Mouse (Mus musculus): ENCODE measurements around the gene Retreg1.

Gene Retreg1

GRCm38 (mm10) chr15:25830426-25830825 is 12.6 kb upstream of the Retreg1 start:
- no peak for DNase-seq (ENCODE audit: low spot score in 2 of 2)

- DNase-seq (ENCODE audit: low spot score in 2 of 2) = no peak
These were observed 8.7 kb upstream of the Retreg1 start for GRCm38 (mm10) chr15:25834282-25834681.

GRCm38 (mm10) chr15:25834920-25835674 is 7.9 kb upstream of the Retreg1 start:
- DNase-seq (ENCODE audit: low spot score in 2 of 2) = no peak

- DNase-seq (ENCODE audit: low spot score in 2 of 2) = no peak
These were observed 406 bp upstream of the Retreg1 start for GRCm38 (mm10) chr15:25842462-25843085.

GRCm38 (mm10) chr15:25844013-25844570 is 1.1 kb downstream of the Retreg1 start:
- DNase-seq (ENCODE audit: low spot score in 2 of 2) = no peak

GRCm38 (mm10) chr15:25844771-25845170 is 1.8 kb downstream of the Retreg1 start:
- DNase-seq (ENCODE audit: low spot score in 2 of 2) = no peak

- DNase-seq (ENCODE audit: low spot score in 2 of 2) = no peak
These were observed 4.7 kb downstream of the Retreg1 start for GRCm38 (mm10) chr15:25847576-25848168.

GRCm38 (mm10) chr15:25850552-25850951 is 7.6 kb downstream of the Retreg1 start:
- DNase-seq (ENCODE audit: low spot score in 2 of 2) = no peak

GRCm38 (mm10) chr15:25854270-25854904 is 11.4 kb downstream of the Retreg1 start:
- no peak for DNase-seq (ENCODE audit: low spot score in 2 of 2)

GRCm38 (mm10) chr15:25858611-25859058 is 15.7 kb downstream of the Retreg1 start:
- DNase-seq (ENCODE audit: low spot score in 2 of 2) = no peak

- no peak for DNase-seq (ENCODE audit: low spot score in 2 of 2)
These were observed 16.5 kb downstream of the Retreg1 start for GRCm38 (mm10) chr15:25859469-25859868.

GRCm38 (mm10) chr15:25861900-25862299 is 18.9 kb downstream of the Retreg1 start:
- DNase-seq (ENCODE audit: low spot score in 2 of 2) = no peak

GRCm38 (mm10) chr15:25865605-25866004 is 22.6 kb downstream of the Retreg1 start:
- no peak for DNase-seq (ENCODE audit: low spot score in 2 of 2)

- DNase-seq (ENCODE audit: low spot score in 2 of 2) = no peak
These were observed 23.1 kb downstream of the Retreg1 start for GRCm38 (mm10) chr15:25866106-25866505.

GRCm38 (mm10) chr15:25869129-25869528 is 26.1 kb downstream of the Retreg1 start:
- DNase-seq (ENCODE audit: low spot score in 2 of 2) = no peak

- no peak for DNase-seq (ENCODE audit: low spot score in 2 of 2)
These were observed 28.5 kb downstream of the Retreg1 start for GRCm38 (mm10) chr15:25871470-25871869.

GRCm38 (mm10) chr15:25872118-25872517 is 29.1 kb downstream of the Retreg1 start:
- no peak for DNase-seq (ENCODE audit: low spot score in 2 of 2)

GRCm38 (mm10) chr15:25872657-25873056 is 29.7 kb downstream of the Retreg1 start:
- DNase-seq (ENCODE audit: low spot score in 2 of 2) = no peak

GRCm38 (mm10) chr15:25873536-25873935 is 30.6 kb downstream of the Retreg1 start:
- DNase-seq (ENCODE audit: low spot score in 2 of 2) = no peak

GRCm38 (mm10) chr15:25876601-25877161 is 33.7 kb downstream of the Retreg1 start:
- DNase-seq (ENCODE audit: low spot score in 2 of 2) = no peak

GRCm38 (mm10) chr15:25877798-25878197 is 34.8 kb downstream of the Retreg1 start:
- DNase-seq (ENCODE audit: low spot score in 2 of 2) = no peak

GRCm38 (mm10) chr15:25879229-25879628 is 36.2 kb downstream of the Retreg1 start:
- no peak for DNase-seq (ENCODE audit: low spot score in 2 of 2)

Data from right cerebral cortex, postnatal 10 days (tissue).